Mouse (Mus musculus) cortical plate, adult 2 months (tissue): ENCODE data around the gene Mmp13. TPM values are rescaled to one million over a fixed set of nuclear protein-coding genes. Genes with fewer than 3 reads are reported as not detected.
"Not testable (repeated sequence)": the region's sequence is repeated elsewhere in the genome, so short reads cannot be mapped to it uniquely, and the experiment has no call there.

ENCODE experiments used
- H3K27ac ChIP-seq: fragments of 200-500 bp; 2 replicates; pipeline ENCODE4 v1.5.1; 2012; ENCODE audit warnings: low read length, control low read depth, inconsistent platforms; ENCODE audit not compliant: insufficient read depth
- H3K4me1 ChIP-seq: fragments of 200-500 bp; 2 replicates; pipeline ENCODE4 v1.6.1; 2011; ENCODE audit warnings: low read length; ENCODE audit not compliant: control insufficient read depth, insufficient read depth
- H3K4me3 ChIP-seq: fragments of 200-500 bp; 2 replicates; pipeline ENCODE4 v1.5.1; 2011; ENCODE audit warnings: mild to moderate bottlenecking, low read length, control low read depth; ENCODE audit not compliant: insufficient read depth
- CTCF ChIP-seq: fragments of 200-500 bp; IDR thresholded peaks from 2 replicates; pipeline ENCODE4 v1.5.1; 2011; ENCODE audit warnings: mild to moderate bottlenecking, control low read depth, low read length; ENCODE audit not compliant: insufficient read depth; ENCODE audit errors: extremely low read depth
- POLR2A ChIP-seq: fragments of 200-500 bp; IDR thresholded peaks from 2 replicates; pipeline ENCODE4 v1.6.1; 2011; ENCODE audit warnings: mild to moderate bottlenecking, low read length, control low read depth; ENCODE audit not compliant: insufficient read depth; ENCODE audit errors: extremely low read depth
- polyA plus RNA-seq: library from polyadenylated mRNA; depleted of rRNA; stranded (reverse); fragments of >200 nt; gene quantifications from 2 replicates; pipeline ENCODE4 v1.2.3, GENCODE M21; 2012; rRNA removed

Gene Mmp13
- 0.04 TPM in 2 replicates for polyA plus RNA-seq

DNA sequence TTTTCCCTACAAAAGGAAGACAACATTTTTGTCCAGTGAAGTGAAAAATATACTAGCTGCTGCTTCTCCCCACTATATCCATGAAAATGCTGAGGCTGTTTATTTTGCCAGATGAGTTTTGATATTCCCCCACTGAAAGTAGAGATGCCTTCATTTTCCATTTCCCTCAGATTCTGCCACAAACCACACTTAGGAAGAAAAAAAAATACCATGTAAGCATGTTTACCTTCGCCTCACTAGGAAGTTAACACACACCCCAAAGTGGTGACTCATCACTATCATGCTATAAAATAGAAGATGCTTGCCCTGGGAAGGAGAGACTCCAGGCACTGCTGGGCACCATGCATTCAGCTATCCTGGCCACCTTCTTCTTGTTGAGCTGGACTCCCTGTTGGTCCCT lies at the start of gene Mmp13:
Mmp13 (plus strand) TSS at position 301 of the 400 bp plus-strand sequence.
- no peak within 1 kb of the TSS for H3K27ac ChIP-seq
- no peak for TF ChIP-seq POLR2A
- TF ChIP-seq CTCF = no peak
- no peaks in the 10 kb centered on the region for H3K4me1 ChIP-seq
- H3K4me3 ChIP-seq = no peak within 1 kb of the TSS

DNA sequence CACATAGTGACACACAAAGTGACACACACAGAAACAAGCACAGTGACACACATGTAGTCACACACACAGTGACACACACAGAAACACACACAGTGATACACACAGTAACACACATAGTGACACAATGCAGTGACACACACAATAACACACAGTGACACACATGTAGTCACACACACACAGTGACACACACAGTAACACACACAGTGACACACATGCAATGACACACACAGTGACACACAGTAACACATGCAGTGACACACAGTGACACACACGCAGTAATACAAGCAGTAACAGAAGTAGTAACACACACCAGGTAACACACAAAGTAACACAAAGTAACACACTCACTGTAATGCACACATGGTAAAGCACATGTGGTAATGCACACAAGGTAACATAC lies 33.7 kb upstream of the Mmp13 start:
- no peak for TF ChIP-seq POLR2A
- no peak for TF ChIP-seq CTCF
- Histone ChIP-seq H3K4me3 (no peak overlapping the region), H3K27ac (no peak overlapping the region), H3K4me1 (no peaks in the 10 kb centered on the region)

DNA sequence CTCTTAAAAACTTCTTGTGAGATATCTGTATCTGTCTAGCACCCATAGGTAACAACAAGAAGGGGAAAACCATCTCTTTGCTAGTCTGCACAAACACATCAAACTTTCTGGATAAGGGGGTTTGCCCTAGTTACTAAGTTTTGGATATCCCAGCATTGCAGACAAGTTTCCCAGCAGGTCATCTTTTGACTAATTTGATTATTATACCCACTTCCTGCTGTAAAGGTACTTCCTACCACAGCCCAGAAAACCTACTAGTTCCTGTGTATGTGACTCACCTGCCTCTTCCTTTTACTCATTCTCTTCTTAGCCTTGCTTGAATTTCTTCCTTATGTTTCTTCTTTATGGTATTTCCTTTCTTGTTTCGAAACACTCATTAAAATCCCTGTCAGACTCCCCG lies 32.3 kb upstream of the Mmp13 start:
- no peaks in the 10 kb centered on the region for H3K4me1 ChIP-seq
- no peak overlapping the region for H3K27ac ChIP-seq
- no peak overlapping the region for H3K4me3 ChIP-seq
- TF ChIP-seq POLR2A (no peak), CTCF (no peak)

GRCm38 (mm10) chr9:7252797-7253654 lies 19.3 kb upstream of the Mmp13 start:
- Histone ChIP-seq H3K27ac (no peak overlapping the region), H3K4me3 (no peak overlapping the region), H3K4me1 (no peaks in the 10 kb centered on the region)
- TF ChIP-seq POLR2A = no peak

DNA sequence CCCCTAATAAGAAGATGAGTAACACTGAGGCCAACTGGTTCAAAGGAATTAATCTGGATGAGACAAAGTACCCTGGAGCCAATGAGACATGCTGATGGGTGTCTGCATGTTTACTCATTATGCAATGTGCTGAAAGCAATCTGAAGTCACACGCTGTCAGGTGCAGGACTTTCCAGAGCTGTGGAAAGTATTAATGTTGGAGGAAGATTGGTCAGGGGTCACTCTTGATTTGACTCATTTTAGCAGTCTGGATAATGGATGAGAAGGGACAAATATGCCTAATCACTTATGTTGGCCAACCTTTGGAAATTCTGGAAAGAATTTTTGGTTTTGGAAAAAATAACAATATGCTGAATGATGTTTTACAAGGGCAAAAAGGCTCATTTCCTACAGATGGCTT lies 10.6 kb upstream of the Mmp13 start:
- TF ChIP-seq POLR2A (no peak), CTCF (no peak)
- no peak overlapping the region for H3K4me3 ChIP-seq
- H3K4me1 ChIP-seq = no peaks in the 10 kb centered on the region
- H3K27ac ChIP-seq = no peak overlapping the region

DNA sequence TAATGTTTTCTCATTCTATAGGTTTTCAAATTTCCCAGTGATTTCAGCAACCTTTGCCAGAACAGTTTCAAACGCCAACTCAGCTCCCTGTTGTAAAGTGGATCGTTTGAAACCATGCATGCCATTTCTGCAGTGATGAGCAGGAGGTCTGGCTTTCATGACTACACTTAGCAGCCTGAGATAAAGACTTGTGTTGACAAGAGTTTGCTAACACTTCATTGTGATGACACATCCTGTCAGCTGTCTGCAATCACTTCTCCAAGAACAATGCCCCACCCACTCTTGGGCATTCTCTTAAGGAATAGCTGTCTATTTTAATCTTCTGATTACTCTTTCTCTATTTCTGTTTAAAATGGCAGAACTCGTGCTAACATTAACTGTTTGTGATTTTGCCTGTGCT lies 2.2 kb upstream of the Mmp13 start:
- Histone ChIP-seq H3K4me3 (no peak overlapping the region), H3K27ac (no peak overlapping the region), H3K4me1 (no peaks in the 10 kb centered on the region)
- TF ChIP-seq POLR2A (no peak), CTCF (no peak)

- no peak for TF ChIP-seq POLR2A
- no peak for TF ChIP-seq CTCF
- Histone ChIP-seq H3K4me1 (no peaks in the 10 kb centered on the region), H3K4me3 (no peak overlapping the region), H3K27ac (no peak overlapping the region)
Measured at GRCm38 (mm10) chr9:7282565-7283302, 10.4 kb downstream of the Mmp13 start.

GRCm38 (mm10) chr9:7283303-7283684 lies 11.0 kb downstream of the Mmp13 start:
- not testable (repeated sequence) for H3K4me3 ChIP-seq, H3K4me1 ChIP-seq, H3K27ac ChIP-seq

DNA sequence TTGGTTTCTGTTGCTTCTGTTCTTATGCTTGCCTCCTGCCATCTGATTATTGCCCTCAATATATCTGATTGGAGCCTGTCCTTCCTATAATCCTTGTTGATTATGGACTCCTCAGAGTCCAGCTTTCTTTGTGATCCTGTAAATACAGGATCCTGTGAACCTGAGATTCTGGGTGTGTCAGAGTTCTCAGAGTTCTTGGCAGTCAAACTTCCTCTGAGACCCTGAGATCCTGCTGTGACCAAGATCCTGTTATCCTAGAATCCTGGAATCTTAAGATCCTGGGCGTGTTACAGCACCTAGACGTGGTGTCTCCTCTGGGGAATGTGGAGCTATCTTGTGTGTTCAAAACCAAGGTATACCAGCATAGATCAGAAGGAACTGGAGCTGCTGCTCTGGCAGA lies 17.2 kb downstream of the Mmp13 start:
- no peak overlapping the region for H3K27ac ChIP-seq
- H3K4me1 ChIP-seq = no peaks in the 10 kb centered on the region
- no peak overlapping the region for H3K4me3 ChIP-seq
- TF ChIP-seq POLR2A (no peak), CTCF (no peak)

DNA sequence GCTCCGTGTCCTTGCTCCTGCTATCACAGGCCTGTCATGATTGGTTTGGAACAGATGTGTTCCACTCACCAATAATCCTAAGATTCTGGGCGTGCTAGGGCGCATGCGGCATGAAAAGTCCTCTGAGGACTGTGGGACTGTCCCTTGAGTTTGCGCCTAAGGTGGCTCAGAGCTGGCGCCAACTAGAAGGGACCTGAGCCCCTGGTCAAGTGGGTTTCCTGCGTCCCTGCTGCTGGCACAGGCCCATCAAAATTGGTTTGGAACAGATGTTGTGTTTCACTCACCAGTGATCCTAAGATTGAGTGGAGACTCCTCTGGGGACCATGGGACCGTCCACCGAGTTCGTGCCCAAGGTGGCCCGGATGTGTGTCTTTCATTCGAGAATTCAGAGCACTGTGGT lies 17.6 kb downstream of the Mmp13 start:
- no peak for TF ChIP-seq CTCF
- no peak for TF ChIP-seq POLR2A
- Histone ChIP-seq H3K4me3 (no peak overlapping the region), H3K27ac (no peak overlapping the region), H3K4me1 (no peaks in the 10 kb centered on the region)
